Mouse (Mus musculus): ENCODE data around the gene Tbata. TPM values are rescaled to one million over a fixed set of nuclear protein-coding genes. Genes with fewer than 3 reads are reported as not detected.

Tbata gene
- polyA plus RNA-seq, 1 experiment from 2014 or later = not detected

GRCm38 (mm10) chr10:61208114-61208684, 36.4 kb downstream of the Tbata start:
- ATAC-seq (replicated peaks; ENCODE audit: low FRiP score) (no peak), DNase-seq (ENCODE audit: low spot score) (no peak)
- no peak overlapping the region for H3K27ac ChIP-seq (ENCODE audit: low read depth, low read length)
- no peaks in the 10 kb centered on the region for H3K4me1 ChIP-seq (replicated peaks; ENCODE audit: control insufficient read depth, insufficient read depth, low read length)
- 79% methylated on average over 9 of the region's 9 CpGs for WGBS
- H3K9me3 ChIP-seq (ENCODE audit: control insufficient read depth, low read length) = no peaks in the 10 kb centered on the region
- H3K27me3 ChIP-seq (replicated peaks; ENCODE audit: control insufficient read depth, insufficient read depth, low read length) = peaks cover 2% of the 10 kb centered on the region
- H3K4me3 ChIP-seq (ENCODE audit: low read depth, low read length) = no peak overlapping the region
- no peak overlapping the region for H3K9ac ChIP-seq (ENCODE audit: low read depth, low read length)
- H3K4me2 ChIP-seq = no peak overlapping the region
- H3K36me3 ChIP-seq (ENCODE audit: control insufficient read depth, insufficient read depth, low read length) = no peaks in the 10 kb centered on the region

- H3K36me3 ChIP-seq (ENCODE audit: control insufficient read depth, insufficient read depth, low read length) = no peaks in the 10 kb centered on the region
- H3K27ac ChIP-seq (ENCODE audit: low read depth, low read length) = no peak overlapping the region
- 81% methylated on average over 4 of the region's 4 CpGs for WGBS
- H3K9me3 ChIP-seq (ENCODE audit: control insufficient read depth, low read length) = no peaks in the 10 kb centered on the region
- H3K4me2 ChIP-seq = no peak overlapping the region
- DNase-seq (ENCODE audit: low spot score) = no peak
- ATAC-seq (replicated peaks; ENCODE audit: low FRiP score) = no peak
- H3K4me3 ChIP-seq (ENCODE audit: low read depth, low read length) = no peak overlapping the region
- no peak overlapping the region for H3K9ac ChIP-seq (ENCODE audit: low read depth, low read length)
- peaks cover 4% of the 10 kb centered on the region for H3K27me3 ChIP-seq (replicated peaks; ENCODE audit: control insufficient read depth, insufficient read depth, low read length)
- no peaks in the 10 kb centered on the region for H3K4me1 ChIP-seq (replicated peaks; ENCODE audit: control insufficient read depth, insufficient read depth, low read length)
Observed at GRCm38 (mm10) chr10:61211105-61211504, 39.4 kb downstream of the Tbata start.

- Histone ChIP-seq H3K4me1 (replicated peaks; ENCODE audit: control insufficient read depth, insufficient read depth, low read length) (no peaks in the 10 kb centered on the region), H3K27me3 (replicated peaks; ENCODE audit: control insufficient read depth, insufficient read depth, low read length) (peaks cover 4% of the 10 kb centered on the region), H3K27ac (ENCODE audit: low read depth, low read length) (no peak overlapping the region), H3K4me2 (no peak overlapping the region), H3K4me3 (ENCODE audit: low read depth, low read length) (no peak overlapping the region), H3K9ac (ENCODE audit: low read depth, low read length) (no peak overlapping the region), H3K36me3 (ENCODE audit: control insufficient read depth, insufficient read depth, low read length) (no peaks in the 10 kb centered on the region), H3K9me3 (ENCODE audit: control insufficient read depth, low read length) (no peaks in the 10 kb centered on the region)
- WGBS = 8% methylated on average over 13 of the region's 13 CpGs
- DNase-seq (ENCODE audit: low spot score) (peak; percentile 56), ATAC-seq (replicated peaks; ENCODE audit: low FRiP score) (no peak)
Observed at GRCm38 (mm10) chr10:61211743-61212142, 40.0 kb downstream of the Tbata start.

- H3K4me3 ChIP-seq (ENCODE audit: low read depth, low read length) = no peak overlapping the region
- no peaks in the 10 kb centered on the region for H3K36me3 ChIP-seq (ENCODE audit: control insufficient read depth, insufficient read depth, low read length)
- DNase-seq (ENCODE audit: low spot score) (no peak), ATAC-seq (replicated peaks; ENCODE audit: low FRiP score) (peak; percentile 64)
- no peak overlapping the region for H3K27ac ChIP-seq (ENCODE audit: low read depth, low read length)
- no peaks in the 10 kb centered on the region for H3K4me1 ChIP-seq (replicated peaks; ENCODE audit: control insufficient read depth, insufficient read depth, low read length)
- H3K9ac ChIP-seq (ENCODE audit: low read depth, low read length) = no peak overlapping the region
- 7% methylated on average over 11 of the region's 11 CpGs for WGBS
- H3K27me3 ChIP-seq (replicated peaks; ENCODE audit: control insufficient read depth, insufficient read depth, low read length) = peaks cover 4% of the 10 kb centered on the region
- no peak overlapping the region for H3K4me2 ChIP-seq
- H3K9me3 ChIP-seq (ENCODE audit: control insufficient read depth, low read length) = no peaks in the 10 kb centered on the region
Observed at GRCm38 (mm10) chr10:61212817-61213216, 41.1 kb downstream of the Tbata start.

- WGBS = 92% methylated on average over 6 of the region's 6 CpGs
- DNase-seq (ENCODE audit: low spot score) = no peak
- no peak for ATAC-seq (replicated peaks; ENCODE audit: low FRiP score)
Observed at GRCm38 (mm10) chr10:61215658-61216057, 43.9 kb downstream of the Tbata start.

DNA sequence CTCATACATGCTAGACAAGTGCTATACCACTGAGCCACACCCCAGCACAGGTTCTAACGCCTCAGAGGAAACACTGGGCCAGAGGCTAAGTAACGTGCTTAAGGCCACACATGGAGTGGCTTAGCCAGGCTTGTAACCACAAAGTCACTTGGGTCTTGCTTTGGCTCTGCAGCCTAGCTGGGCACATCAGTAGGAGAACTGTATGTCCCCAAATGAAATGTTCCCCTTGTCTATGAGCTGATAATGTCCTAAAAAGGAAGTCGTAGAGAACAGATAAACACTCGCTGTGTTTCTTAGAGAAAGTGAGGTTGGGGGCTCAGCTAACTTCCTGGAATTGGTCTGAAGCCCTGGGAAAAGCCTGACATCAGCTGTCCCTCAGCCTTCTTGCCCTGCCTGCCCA, 44.4 kb downstream of the Tbata start:
- DNase-seq (ENCODE audit: low spot score) (no peak), ATAC-seq (replicated peaks; ENCODE audit: low FRiP score) (no peak)
- Histone ChIP-seq H3K4me1 (replicated peaks; ENCODE audit: control insufficient read depth, insufficient read depth, low read length) (no peaks in the 10 kb centered on the region), H3K9ac (ENCODE audit: low read depth, low read length) (no peak overlapping the region), H3K27me3 (replicated peaks; ENCODE audit: control insufficient read depth, insufficient read depth, low read length) (peaks cover 4% of the 10 kb centered on the region), H3K9me3 (ENCODE audit: control insufficient read depth, low read length) (no peaks in the 10 kb centered on the region), H3K4me2 (no peak overlapping the region), H3K4me3 (ENCODE audit: low read depth, low read length) (no peak overlapping the region), H3K36me3 (ENCODE audit: control insufficient read depth, insufficient read depth, low read length) (no peaks in the 10 kb centered on the region), H3K27ac (ENCODE audit: low read depth, low read length) (no peak overlapping the region)
- 38% methylated on average over 4 of the region's 4 CpGs for WGBS

More at GRCm38 (mm10) chr10:61215658-61216057, 43.9 kb downstream of the Tbata start:
- Histone ChIP-seq H3K27me3 (replicated peaks; ENCODE audit: control insufficient read depth, insufficient read depth, low read length) (peaks cover 4% of the 10 kb centered on the region), H3K4me3 (ENCODE audit: low read depth, low read length) (no peak overlapping the region), H3K36me3 (ENCODE audit: control insufficient read depth, insufficient read depth, low read length) (no peaks in the 10 kb centered on the region), H3K9me3 (ENCODE audit: control insufficient read depth, low read length) (no peaks in the 10 kb centered on the region), H3K9ac (ENCODE audit: low read depth, low read length) (no peak overlapping the region), H3K27ac (ENCODE audit: low read depth, low read length) (no peak overlapping the region), H3K4me1 (replicated peaks; ENCODE audit: control insufficient read depth, insufficient read depth, low read length) (no peaks in the 10 kb centered on the region), H3K4me2 (no peak overlapping the region)

- no peak for DNase-seq (ENCODE audit: low spot score)
- Histone ChIP-seq H3K9ac (ENCODE audit: low read depth, low read length) (no peak overlapping the region), H3K9me3 (ENCODE audit: control insufficient read depth, low read length) (no peaks in the 10 kb centered on the region), H3K36me3 (ENCODE audit: control insufficient read depth, insufficient read depth, low read length) (no peaks in the 10 kb centered on the region), H3K4me3 (ENCODE audit: low read depth, low read length) (no peak overlapping the region), H3K27me3 (replicated peaks; ENCODE audit: control insufficient read depth, insufficient read depth, low read length) (no peaks in the 10 kb centered on the region; the same call in 1 of the 2 replicates), H3K4me1 (replicated peaks; ENCODE audit: control insufficient read depth, insufficient read depth, low read length) (no peaks in the 10 kb centered on the region), H3K27ac (ENCODE audit: low read depth, low read length) (no peak overlapping the region), H3K4me2 (no peak overlapping the region)
- WGBS = 87% methylated on average over 4 of the region's 4 CpGs
- no peak for ATAC-seq (replicated peaks; ENCODE audit: low FRiP score)
Observed at GRCm38 (mm10) chr10:61219318-61219717, 47.6 kb downstream of the Tbata start.

DNA sequence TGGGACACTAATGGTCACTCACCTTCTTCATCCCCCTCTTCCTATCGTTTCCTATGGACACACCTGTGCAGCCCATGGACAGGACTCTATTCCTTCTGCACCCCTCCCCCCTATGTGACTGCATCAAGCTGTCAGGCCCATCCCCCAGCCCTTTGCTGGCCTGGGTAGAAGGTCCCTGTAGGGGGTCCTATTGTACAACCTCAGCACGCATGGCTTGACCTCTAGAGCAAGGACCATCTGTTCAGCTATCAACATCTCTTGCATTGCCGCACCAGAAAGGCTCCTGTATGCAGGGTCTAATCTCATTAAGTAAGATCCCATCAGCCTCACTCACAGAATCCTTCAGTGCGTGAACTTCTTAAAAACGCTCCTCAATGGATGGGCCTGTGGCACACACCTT, 53.9 kb downstream of the Tbata start:
- H3K4me3 ChIP-seq (ENCODE audit: low read depth, low read length) = no peak overlapping the region
- ATAC-seq (replicated peaks; ENCODE audit: low FRiP score) = no peak
- 74% methylated on average over 5 of the region's 5 CpGs for WGBS
- no peaks in the 10 kb centered on the region for H3K4me1 ChIP-seq (replicated peaks; ENCODE audit: control insufficient read depth, insufficient read depth, low read length)
- no peak for DNase-seq (ENCODE audit: low spot score)
- H3K36me3 ChIP-seq (ENCODE audit: control insufficient read depth, insufficient read depth, low read length) = no peaks in the 10 kb centered on the region
- no peak overlapping the region for H3K27ac ChIP-seq (ENCODE audit: low read depth, low read length)
- no peak overlapping the region for H3K4me2 ChIP-seq
- H3K27me3 ChIP-seq (replicated peaks; ENCODE audit: control insufficient read depth, insufficient read depth, low read length) = peaks cover 6% of the 10 kb centered on the region
- no peaks in the 10 kb centered on the region for H3K9me3 ChIP-seq (ENCODE audit: control insufficient read depth, low read length)
- no peak overlapping the region for H3K9ac ChIP-seq (ENCODE audit: low read depth, low read length)

DNA sequence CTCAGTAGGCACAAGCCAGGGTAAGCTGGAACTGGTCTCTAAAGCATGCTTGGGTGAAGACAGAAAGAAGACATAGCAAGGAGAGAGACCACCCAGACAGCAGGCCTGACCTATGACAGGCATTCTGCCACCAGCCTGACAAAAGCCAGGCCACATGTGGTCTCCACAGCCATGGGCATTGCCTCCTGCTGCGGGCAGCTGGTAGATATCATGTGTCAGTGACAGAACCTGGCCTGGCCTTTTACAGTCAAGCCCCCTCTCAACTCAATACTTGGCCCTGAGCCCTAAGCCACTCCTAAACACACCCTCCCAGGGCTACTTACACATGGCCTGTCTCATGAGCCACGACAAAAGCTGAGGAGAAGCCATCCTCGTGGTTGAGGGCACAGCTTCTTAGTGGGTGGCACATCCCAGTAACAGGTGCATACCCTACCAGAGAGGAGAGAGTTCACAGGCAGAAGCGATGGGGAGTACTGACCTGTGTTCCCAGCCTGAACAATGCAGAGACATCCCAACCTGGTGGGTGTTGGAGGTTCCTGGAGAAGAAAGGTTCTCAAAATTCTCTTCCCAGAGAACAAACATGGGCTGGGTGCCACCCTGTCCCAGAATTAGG, 55.1 kb downstream of the Tbata start:
- H3K27ac ChIP-seq (ENCODE audit: low read depth, low read length) = no peak overlapping the region
- H3K36me3 ChIP-seq (ENCODE audit: control insufficient read depth, insufficient read depth, low read length) = no peaks in the 10 kb centered on the region
- H3K4me1 ChIP-seq (replicated peaks; ENCODE audit: control insufficient read depth, insufficient read depth, low read length) = no peaks in the 10 kb centered on the region
- DNase-seq (ENCODE audit: low spot score) (no peak), ATAC-seq (replicated peaks; ENCODE audit: low FRiP score) (no peak)
- no peak overlapping the region for H3K9ac ChIP-seq (ENCODE audit: low read depth, low read length)
- H3K4me3 ChIP-seq (ENCODE audit: low read depth, low read length) = no peak overlapping the region
- no peak overlapping the region for H3K4me2 ChIP-seq
- H3K9me3 ChIP-seq (ENCODE audit: control insufficient read depth, low read length) = no peaks in the 10 kb centered on the region
- peaks cover 6% of the 10 kb centered on the region for H3K27me3 ChIP-seq (replicated peaks; ENCODE audit: control insufficient read depth, insufficient read depth, low read length)
- WGBS = 55% methylated on average over 4 of the region's 4 CpGs

Data from liver, embryonic 11.5 days (tissue).